Mouse (Mus musculus) brain, embryonic 14.5 days (tissue): ENCODE data around the gene Zfp316.

Experiments
- CTCF ChIP-seq: fragments of 200-500 bp; IDR thresholded peaks from 2 replicates; pipeline ENCODE4 v1.5.1; 2012; ENCODE audit warnings: inconsistent platforms, mild to moderate bottlenecking, moderate library complexity, borderline replicate concordance; ENCODE audit not compliant: insufficient read depth, insufficient read length; ENCODE audit errors: extremely low read depth
- POLR2A ChIP-seq: fragments of 200-500 bp; IDR thresholded peaks from 2 replicates; pipeline ENCODE4 v1.6.1; 2012; ENCODE audit warnings: mild to moderate bottlenecking, inconsistent platforms, borderline replicate concordance; ENCODE audit not compliant: poor library complexity, insufficient read depth, insufficient read length, severe bottlenecking; ENCODE audit errors: extremely low read depth

DNA sequence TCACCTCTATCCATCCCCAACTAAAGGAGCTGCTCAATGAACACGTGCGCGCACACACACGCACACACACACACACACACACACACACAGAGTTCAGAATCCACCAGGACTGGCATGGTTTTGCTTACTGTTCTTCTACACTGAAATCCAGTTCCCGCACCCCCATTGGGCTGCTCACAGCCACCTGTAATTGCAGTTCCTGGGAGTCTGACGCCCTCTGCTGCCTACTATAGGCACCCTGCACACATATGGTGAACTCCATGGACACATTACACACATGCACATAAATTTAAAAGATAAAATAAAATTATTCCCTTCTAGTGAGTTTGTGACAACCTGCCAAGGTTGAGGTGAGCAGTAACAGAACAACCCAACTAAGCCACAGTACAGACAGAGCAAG is 14.9 kb upstream of the Zfp316 start:
- no peak for TF ChIP-seq POLR2A
- TF ChIP-seq CTCF: peak; percentile 22; the same call in 1 of the 2 replicates
